Mouse (Mus musculus) brain, embryonic 14.5 days (tissue): ENCODE data around the gene Icmt. TPM values are rescaled to one million over a fixed set of nuclear protein-coding genes. Genes with fewer than 3 reads are reported as not detected.

ENCODE experiments used
- DNase-seq: peaks from one replicate; pipeline ENCODE4 v3.0.0-alpha.2; 2011; ENCODE audit warnings: low read depth
- CTCF ChIP-seq: fragments of 200-500 bp; IDR thresholded peaks from 2 replicates; pipeline ENCODE4 v1.5.1; 2012; ENCODE audit warnings: inconsistent platforms, mild to moderate bottlenecking, moderate library complexity, borderline replicate concordance; ENCODE audit not compliant: insufficient read depth, insufficient read length; ENCODE audit errors: extremely low read depth
- POLR2A ChIP-seq: fragments of 200-500 bp; IDR thresholded peaks from 2 replicates; pipeline ENCODE4 v1.6.1; 2012; ENCODE audit warnings: mild to moderate bottlenecking, inconsistent platforms, borderline replicate concordance; ENCODE audit not compliant: poor library complexity, insufficient read depth, insufficient read length, severe bottlenecking; ENCODE audit errors: extremely low read depth
- polyA plus RNA-seq: library from polyadenylated mRNA; depleted of rRNA; stranded (reverse); fragments of >200 nt; gene quantifications from 2 replicates; pipeline ENCODE4 v1.2.3, GENCODE M21; 2012

Icmt gene
- polyA plus RNA-seq, 1 experiment: 23.0 TPM

DNA sequence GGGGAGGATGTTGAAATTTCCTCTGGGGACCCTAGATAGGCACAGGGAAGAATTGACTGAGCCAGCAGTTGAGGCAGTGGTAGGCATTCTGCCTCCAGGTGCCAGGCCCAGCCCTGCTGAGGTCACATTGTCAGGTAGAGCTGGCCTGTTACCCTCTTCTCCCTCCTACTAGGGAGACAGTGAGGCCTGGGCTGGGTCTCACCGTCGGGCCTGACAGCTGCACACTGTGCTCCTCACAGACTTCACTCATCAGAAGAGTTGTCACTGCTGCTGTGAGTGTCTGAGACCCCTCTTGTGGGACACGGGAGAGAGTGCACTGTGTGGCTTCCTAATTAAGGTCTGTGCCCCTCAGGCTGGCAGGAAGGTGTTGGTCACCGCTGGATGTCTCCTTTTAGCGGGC is 31.2 kb upstream of the Icmt start:
- no peak for TF ChIP-seq POLR2A
- no peak for TF ChIP-seq CTCF
- peak; percentile 7 for DNase-seq

DNA sequence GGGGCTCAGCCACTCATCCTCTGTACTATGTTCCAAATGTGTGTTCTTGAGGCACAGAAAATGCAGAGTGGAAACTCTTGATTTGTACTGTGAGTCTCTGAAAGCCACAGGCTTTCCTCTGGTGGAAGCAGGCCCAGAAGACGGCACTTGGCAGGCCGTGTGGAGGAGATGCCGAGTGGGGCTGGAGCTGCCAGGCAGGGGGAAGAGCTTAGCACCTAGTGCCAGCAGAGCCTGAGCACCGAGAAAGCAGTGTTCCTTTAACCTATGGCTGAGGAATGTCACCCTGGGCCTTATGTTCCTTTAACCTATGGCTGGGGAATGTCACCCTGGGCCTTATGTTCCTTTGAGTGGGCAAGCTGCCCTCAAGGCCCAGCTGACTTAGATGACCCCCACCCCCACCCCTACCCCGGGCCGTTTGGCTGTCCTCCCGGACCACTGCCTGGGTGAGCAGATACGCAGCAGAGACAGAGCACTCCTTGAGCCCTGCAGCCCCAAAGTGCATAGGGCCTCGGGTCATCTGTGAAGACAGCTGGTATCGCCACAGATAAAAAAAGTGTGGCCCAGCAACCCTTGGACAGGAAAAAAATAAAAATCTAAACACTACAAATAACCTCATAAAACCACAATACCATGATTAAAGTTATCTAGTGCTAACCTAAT is 30.7 kb upstream of the Icmt start:
- DNase-seq: peak; percentile 71
- TF ChIP-seq CTCF (no peak), POLR2A (no peak)

DNA sequence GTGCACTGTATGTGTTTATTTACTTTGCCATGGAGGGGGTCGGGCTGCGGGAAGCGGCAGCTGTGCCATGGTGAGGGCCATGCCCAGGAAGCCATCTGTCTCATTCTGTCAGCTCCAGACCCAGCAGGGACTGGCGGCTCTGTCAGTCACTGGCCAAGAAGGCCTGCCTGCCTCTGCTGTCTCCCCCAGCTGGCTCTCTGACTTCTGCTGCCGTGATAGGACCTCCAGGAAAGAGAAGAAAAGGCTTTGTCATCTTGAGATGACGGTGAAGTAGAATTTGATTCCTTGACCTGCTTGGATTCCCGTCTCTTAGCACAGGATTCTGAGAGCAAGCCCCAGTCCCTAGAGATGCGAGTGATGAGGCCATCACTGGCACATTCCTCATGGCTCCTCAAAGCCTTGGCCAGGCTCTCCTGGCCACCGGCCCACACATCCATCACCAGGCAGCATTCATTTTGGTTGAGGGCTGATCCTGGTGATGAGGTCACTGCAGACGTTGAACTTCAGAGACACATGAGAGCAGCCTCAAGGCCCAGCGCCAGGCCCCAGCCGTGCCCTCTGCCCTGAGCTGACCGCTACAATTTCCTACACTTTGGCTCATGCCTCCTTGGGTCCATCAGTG is 29.2 kb upstream of the Icmt start:
- no peak for TF ChIP-seq POLR2A
- no peak for TF ChIP-seq CTCF
- DNase-seq: peak; percentile 77

DNA sequence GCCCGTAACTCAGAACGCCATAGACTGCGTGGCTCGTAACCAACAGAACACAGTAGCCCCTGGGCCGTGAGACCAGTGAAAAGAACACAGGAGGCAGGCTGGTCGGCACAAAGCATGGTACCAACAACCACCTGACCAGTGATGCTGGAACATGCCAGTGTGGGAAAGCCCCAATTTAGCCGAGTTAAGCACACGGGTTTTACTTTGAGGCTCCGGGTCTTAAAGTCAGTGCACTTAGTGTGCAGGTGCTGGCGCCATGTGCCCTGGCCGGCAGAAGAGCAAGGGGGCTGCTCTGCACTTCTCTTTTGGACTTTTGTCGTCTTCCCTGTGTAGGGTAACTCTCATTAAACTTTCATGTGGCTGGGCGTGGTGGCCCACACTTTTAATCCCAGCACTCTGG is 27.1 kb upstream of the Icmt start:
- no peak for TF ChIP-seq POLR2A
- no peak for TF ChIP-seq CTCF

DNA sequence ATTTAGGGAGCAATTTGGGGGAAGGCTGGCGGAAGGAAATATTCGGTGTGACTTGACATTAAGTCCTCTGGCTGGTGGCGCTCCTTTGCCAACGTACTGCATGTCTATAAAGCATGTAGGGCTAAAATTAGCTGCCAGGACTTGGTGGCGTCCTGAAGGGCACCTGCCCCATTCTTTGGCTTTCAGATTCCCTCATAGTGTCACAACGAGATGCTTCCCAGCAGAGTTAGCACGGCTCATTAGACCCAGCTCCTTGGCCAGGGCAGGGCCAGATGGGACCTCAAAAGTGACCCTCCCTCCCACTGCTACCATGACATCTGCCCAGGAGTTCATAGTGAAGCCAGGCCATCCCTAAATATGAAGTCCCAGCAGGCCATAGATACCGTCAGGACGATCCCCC is 26.4 kb upstream of the Icmt start:
- TF ChIP-seq POLR2A (no peak), CTCF (no peak)
- DNase-seq: no peak

More for the DNA sequence above, 27.1 kb upstream of the Icmt start:
- DNase-seq: no peak

DNA sequence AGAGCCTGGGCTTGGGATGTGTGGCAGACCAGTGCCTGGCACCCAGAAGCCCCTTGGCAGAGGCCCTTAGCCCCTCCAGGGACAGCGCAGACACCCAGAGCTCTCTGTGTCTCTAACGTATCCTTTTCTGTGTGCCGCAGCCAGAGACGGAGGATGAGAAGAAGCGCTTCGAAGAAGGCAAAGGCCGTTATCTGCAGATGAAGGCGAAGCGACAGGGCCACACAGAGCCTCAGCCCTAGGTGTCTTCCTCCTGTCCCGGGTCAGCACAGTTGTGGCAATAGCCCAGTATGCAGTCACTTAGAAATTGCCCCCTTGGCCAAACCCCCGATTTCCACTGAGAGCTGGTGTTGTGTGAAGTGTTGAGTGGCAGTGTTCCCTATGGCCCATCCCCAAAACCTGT is 25.7 kb upstream of the Icmt start:
- TF ChIP-seq CTCF: no peak
- no peak for TF ChIP-seq POLR2A
- no peak for DNase-seq

DNA sequence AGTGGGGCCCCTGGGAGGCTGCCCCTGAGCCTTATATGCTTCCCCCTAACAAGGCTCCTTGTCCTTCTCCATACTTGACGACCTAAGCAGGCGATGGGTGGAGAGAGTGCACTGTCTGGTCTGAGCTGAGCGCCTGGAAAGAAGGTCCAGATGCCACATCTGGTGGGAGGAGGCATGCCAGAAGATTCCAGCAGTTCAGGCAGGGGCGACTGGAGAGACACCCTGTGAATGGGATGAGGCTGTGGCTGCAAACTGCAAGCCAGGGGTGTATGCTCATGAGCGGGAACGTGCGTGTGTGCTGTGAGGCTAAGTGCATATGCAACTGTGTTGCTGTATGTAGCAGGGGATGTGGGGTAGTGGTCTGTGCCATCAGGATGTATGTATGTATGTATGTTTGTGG is 25.0 kb upstream of the Icmt start:
- TF ChIP-seq CTCF: no peak
- TF ChIP-seq POLR2A: no peak
- no peak for DNase-seq

DNA sequence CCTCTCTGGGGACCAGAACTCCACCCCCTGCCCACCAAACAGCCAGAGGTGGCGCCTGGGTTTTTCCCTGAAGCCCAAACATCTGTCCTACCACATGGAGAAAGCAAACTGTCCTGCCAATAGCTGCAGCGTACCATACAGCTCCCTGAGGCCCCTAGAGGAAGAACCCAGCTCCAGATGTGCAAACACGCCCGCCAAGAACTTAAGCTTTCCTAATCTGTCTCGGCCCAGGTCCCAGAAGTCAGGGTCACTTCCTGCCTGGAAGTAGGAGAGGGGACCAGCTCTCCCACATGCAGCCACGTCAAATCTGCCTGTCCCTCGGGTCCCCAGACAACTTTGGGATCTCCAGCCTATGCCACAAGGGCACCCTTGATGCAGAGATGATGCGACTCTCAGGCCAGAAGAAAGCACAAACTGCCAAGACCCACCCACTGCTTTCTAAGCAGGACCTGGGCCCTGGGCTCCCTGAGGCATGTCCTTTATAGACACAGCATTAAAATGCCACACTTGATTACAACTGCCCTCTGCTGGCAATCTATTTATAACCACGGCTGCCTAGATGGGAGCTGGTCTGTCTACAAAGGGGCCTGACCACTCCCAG is 24.5 kb upstream of the Icmt start:
- peak; percentile 49 for DNase-seq
- TF ChIP-seq CTCF (peak; percentile 27; the same call in 1 of the 2 replicates), POLR2A (no peak)

DNA sequence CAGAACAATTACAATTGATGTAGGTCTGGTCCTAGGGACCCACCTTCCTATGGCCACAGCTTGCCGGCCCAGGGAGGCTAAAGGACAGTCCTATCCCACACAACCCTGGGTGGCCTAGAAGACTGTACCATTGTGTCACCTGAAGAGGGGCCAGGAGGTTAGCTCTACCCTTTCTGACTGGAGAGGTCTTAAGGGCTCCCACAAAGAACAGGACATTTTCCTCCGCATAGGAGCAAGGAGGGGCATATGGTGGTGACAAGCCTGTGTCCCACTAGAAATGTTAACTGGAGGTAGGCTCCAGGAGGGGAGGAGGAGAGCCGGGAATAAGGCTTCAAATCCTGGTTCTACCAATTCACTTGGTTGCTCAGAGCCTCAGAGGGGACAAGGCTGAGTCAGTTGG is 23.8 kb upstream of the Icmt start:
- no peak for TF ChIP-seq CTCF
- TF ChIP-seq POLR2A: no peak
- no peak for DNase-seq

DNA sequence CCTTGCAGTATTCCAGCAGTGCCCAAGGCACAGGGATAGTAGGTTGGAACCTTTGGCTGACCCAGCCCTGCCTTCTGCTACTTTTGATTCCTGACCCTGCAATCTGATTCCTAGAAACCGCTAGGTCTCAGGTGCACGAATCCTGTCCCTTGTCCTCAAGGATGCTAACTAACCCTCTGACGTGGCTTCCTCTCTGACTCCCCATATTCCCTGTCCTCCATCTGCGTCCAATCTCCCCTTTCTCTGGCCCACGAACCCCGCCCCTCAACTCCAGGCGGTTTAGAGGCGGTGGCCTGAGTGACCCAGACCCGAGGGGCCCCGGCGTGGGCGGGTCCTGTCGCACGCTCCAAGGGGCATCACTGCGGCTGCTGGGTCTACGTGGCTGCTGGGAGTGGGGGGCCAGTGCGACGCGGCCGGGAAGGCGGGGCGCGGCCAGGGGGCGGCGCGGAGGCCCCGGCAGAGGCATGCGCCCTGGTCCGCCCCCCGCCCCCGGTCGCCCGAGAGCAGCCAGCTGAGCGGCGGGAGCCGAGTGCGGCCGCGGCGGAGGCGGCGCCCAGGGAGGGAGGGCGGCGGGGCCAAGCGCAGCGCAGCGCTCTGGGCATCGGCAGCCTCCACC is 23.3 kb upstream of the Icmt start, which contains the start of gene Gpr153:
TSS of gene Gpr153 (plus strand) at position 612 of the 616 bp plus-strand sequence.
- TF ChIP-seq POLR2A (no peak), CTCF (no peak)
- peak; percentile 54 for DNase-seq

DNA sequence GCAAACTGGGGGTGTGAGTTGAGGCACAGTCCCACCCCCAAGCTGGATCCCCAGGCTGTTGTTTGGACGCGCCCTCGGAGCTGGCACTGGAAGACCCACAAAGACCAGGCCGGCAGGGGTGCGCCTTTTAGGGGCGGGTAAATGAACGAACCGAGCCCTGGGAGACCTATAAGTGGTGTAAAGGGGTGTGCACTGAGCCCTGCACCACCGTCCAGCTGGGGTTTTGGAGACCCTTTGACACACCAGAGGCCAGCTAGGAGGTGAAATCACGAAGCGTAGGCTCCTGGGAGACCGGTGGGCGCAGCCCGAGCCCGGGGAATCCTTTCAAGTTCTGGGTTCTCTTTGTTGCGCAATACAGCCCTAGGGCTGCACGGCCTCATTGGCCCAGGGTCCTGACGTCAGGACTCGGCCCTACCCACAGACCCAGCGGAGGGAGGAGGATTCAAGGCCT is 22.3 kb upstream of the Icmt start:
- DNase-seq: peak; percentile 53
- TF ChIP-seq CTCF (no peak), POLR2A (no peak)

DNA sequence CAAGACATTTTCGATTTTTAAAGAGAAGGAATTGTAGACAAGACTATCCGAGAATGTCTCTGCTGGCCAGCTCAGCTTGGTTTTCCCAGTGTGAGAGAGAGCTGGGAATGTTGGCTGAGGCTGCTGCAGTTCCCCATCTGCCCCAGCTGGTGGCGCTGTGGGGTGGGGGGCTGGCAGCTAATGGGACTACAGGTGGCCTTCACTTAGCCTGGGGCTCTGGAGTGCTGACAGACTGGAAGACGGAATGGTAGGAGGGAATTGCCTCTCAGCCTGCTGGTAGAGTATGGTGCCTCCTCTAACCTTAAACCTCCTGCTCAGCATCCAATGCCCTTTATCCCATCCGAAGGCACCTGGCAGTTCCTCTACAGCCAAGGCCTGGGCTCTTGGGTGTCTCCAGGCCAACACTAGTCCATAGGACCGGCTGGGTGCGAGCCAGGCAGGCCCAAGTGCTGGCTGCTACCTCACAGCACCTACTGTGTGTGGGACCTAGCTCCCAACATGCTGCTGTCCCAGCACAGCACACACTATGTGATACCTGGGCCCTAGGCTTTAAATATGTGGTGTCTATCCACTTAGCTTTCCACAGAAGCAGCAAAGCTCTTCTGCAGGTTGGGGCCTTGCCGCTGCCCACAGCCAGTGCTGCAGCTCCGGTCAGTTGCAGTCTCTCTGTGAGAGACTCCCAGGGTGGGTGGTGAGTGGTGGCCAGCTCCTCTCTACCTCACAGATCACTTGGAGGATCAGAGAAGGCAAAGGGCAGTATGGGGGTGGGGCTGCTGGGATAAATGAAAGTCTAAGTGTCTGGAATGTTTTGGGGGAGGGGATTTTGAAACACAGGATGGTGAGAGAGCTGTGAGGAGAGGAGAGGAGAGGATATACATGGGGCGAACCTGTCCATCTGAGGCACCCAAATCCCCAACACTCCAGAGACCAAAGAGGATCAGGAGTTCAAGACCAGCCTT is 20.4 kb upstream of the Icmt start:
- peak; percentile 35 for DNase-seq
- TF ChIP-seq POLR2A (no peak), CTCF (peak; percentile 74)
